Mouse (Mus musculus) ES-E14 (cell line): ENCODE measurements around the gene Rnf43. TPM values are rescaled to one million over a fixed set of nuclear protein-coding genes. Genes with fewer than 3 reads are reported as not detected.

Experiments
- DNase-seq: peaks from one replicate; pipeline ENCODE4 v3.0.0-alpha.2; 2013; ENCODE audit warnings: low read depth, low spot score
- H3K27ac ChIP-seq: 2 replicates; pipeline ENCODE4 v1.5.1; 2012; ENCODE audit warnings: low read depth, mild to moderate bottlenecking, low read length, moderate library complexity, mixed read lengths; ENCODE audit not compliant: poor library complexity, insufficient read depth, severe bottlenecking
- H3K36me3 ChIP-seq: 2 replicates; pipeline ENCODE4 v1.6.1; 2012; ENCODE audit warnings: mild to moderate bottlenecking, low read length, moderate library complexity, mixed read lengths; ENCODE audit not compliant: control insufficient read depth, poor library complexity, insufficient read depth, severe bottlenecking
- H3K4me1 ChIP-seq, 2 experiments: fragments of 150-350 bp in 1 of 2; sonication (generic) in 1 of 2; 2 replicates each; pipeline ENCODE4 v1.6.1; 2012; ENCODE audit warnings: low read length in 2 of 2, mild to moderate bottlenecking in 1 of 2, mixed read lengths in 1 of 2; ENCODE audit not compliant: control insufficient read depth in 2 of 2, insufficient read depth in 2 of 2, poor library complexity in 1 of 2
- H3K4me3 ChIP-seq, 2 experiments: fragments of 150-350 bp in 1 of 2; sonication (generic) in 1 of 2; 2 replicates each; pipeline ENCODE4 v1.5.1; 2012; ENCODE audit warnings: low read length in 2 of 2, low read depth in 1 of 2, mild to moderate bottlenecking in 1 of 2, mixed read lengths in 1 of 2; ENCODE audit not compliant: insufficient read depth in 1 of 2, poor library complexity in 1 of 2, severe bottlenecking in 1 of 2
- H3K9ac ChIP-seq: 2 replicates; pipeline ENCODE4 v1.6.1; 2012; ENCODE audit warnings: low read depth, mild to moderate bottlenecking, low read length, mixed read lengths; ENCODE audit not compliant: poor library complexity, insufficient read depth, severe bottlenecking
- H3K9me3 ChIP-seq: fragments of 150-350 bp; sonication (generic); 2 replicates; pipeline ENCODE4 v1.6.1; 2012; ENCODE audit warnings: low read depth, mild to moderate bottlenecking, low read length; ENCODE audit not compliant: control insufficient read depth, insufficient read depth
- CHD2 ChIP-seq: IDR thresholded peaks from 2 replicates; pipeline ENCODE4 v1.6.1; 2014; ENCODE audit warnings: mild to moderate bottlenecking, low read depth, low read length, inconsistent platforms
- HCFC1 ChIP-seq: IDR thresholded peaks from 2 replicates; pipeline ENCODE4 v1.6.1; 2012; ENCODE audit warnings: low read length, inconsistent platforms, borderline replicate concordance; ENCODE audit not compliant: insufficient read depth
- MAFK ChIP-seq: IDR thresholded peaks from 2 replicates; pipeline ENCODE4 v1.6.1; 2014; ENCODE audit warnings: mild to moderate bottlenecking, low read depth, low read length, inconsistent platforms; ENCODE audit not compliant: insufficient read depth
- ZC3H11A ChIP-seq: IDR thresholded peaks from 2 replicates; pipeline ENCODE4 v1.6.1; 2012; ENCODE audit warnings: low read depth, mild to moderate bottlenecking, inconsistent platforms, low read length, borderline replicate concordance
- ZNF384 ChIP-seq: IDR thresholded peaks from 2 replicates; pipeline ENCODE4 v1.6.1; 2012; ENCODE audit warnings: low read depth, low read length, inconsistent platforms
- in situ Hi-C, 2 experiments: fragments of 600-800 bp; cut with MboI; formaldehyde crosslinking; loops; one replicate each; pipeline ENCODE4 v1.15.1; 2025; ENCODE audit warnings: low sequenced_read_pairs in 2 of 2, inconsistent platforms in 1 of 2; ENCODE audit not compliant: unreplicated experiment in 2 of 2
- total RNA-seq: library from RNA; depleted of rRNA; stranded (reverse); fragments of 300-350 nt; gene quantifications from 2 replicates; pipeline ENCODE4 v1.2.3, GENCODE M21; 2012

Gene Rnf43
- total RNA-seq, 1 experiment = 1.2 TPM

DNA sequence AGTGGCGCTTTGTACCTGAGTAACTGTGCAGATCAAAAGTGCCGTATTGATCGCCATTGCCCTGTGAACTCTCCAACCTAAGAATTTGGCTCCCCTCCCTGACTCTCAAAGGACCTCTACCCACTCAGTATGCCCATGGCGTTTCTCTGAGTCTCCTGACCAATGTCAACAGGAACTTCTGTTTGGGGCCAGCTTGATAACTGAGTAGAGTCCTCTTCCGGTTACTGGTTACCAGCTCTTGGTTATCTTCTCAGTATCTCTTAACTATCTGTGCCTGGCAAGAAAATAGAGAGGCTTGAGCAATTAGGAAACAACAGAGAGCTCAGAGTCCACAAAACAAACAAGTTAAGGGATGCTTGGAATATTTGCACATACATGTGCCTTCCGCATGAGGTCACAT, 38.6 kb downstream of the Rnf43 start:
- TF ChIP-seq CHD2 (no peak), MAFK (no peak), ZNF384 (no peak), HCFC1 (no peak), ZC3H11A (no peak)

DNA sequence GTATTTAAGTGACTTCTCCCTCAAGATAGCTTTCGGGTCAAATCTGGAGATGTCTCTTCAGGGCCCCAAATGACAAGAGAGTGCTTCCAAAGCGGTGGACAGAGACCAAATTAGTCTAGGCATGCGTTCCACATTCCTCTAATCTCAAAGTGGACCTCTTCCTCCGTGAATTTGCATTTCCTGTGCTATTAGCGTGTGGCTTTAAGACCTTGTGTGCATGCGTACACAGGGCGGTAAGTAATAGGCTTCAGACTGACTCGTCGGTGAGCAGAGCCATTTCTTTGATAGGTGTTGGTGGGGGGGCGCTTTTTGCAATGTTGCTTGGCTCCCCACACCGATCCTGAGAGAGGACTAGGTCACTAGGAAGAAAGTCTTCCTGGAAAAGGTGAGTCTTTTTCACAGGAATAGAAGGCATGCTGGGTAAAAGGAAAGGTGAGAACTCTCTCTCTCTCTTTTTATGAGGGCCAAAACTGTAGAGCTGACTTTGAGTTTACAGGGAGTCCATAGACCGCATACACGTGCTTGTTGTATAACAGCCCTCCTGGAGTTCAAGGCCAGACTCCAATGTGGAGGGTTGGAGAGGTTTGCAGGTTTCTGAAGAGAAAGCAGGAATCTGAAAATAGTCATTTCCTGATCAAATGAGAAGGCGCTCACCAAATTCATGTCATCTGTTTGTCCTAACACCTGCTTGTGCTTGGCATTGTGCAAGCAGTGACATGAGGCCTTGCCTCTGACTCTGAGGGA, 39.5 kb downstream of the Rnf43 start:
- in situ Hi-C loops = no loop called here

More for the DNA sequence above, 38.6 kb downstream of the Rnf43 start:
- no peak overlapping the region for H3K4me3 ChIP-seq
- no peak for DNase-seq
- H3K4me1 ChIP-seq = no peaks in the 10 kb centered on the region
- H3K9me3 ChIP-seq = no peaks in the 10 kb centered on the region
- H3K9ac ChIP-seq = no peak overlapping the region
- H3K36me3 ChIP-seq = no peaks in the 10 kb centered on the region
- no peak overlapping the region for H3K27ac ChIP-seq
- in situ Hi-C loops = no loop called here

DNA sequence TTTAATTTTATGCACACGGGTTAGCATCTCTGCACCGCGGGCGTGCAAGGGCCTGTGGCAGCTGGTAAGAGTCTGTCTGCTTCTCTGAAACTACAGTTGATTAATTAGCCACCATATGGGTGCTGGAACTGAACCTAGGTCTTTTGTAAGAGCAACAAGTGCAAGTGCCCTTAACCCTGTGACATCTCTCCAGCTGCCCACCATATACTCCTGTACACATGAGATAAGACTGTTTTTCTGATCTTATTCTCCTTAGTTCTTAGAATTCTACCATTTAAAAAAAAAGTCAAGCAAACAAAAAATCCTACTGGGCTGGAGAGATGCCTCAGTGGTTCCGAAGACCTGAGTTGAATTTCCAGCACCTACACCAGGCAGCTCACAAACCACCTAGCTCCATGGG, 41.1 kb downstream of the Rnf43 start:
- no peak for TF ChIP-seq HCFC1
- TF ChIP-seq CHD2 = no peak
- no peak for TF ChIP-seq ZNF384
- no peak for TF ChIP-seq MAFK
- TF ChIP-seq ZC3H11A = no peak
- DNase-seq = no peak

More for the DNA sequence above, 39.5 kb downstream of the Rnf43 start:
- no peak for DNase-seq
- TF ChIP-seq ZNF384 (no peak), HCFC1 (no peak), ZC3H11A (no peak), MAFK (no peak), CHD2 (no peak)
- no peak overlapping the region for H3K9ac ChIP-seq
- no peaks in the 10 kb centered on the region for H3K9me3 ChIP-seq
- H3K4me3 ChIP-seq = no peak overlapping the region
- no peak overlapping the region for H3K27ac ChIP-seq
- H3K36me3 ChIP-seq = no peaks in the 10 kb centered on the region
- H3K4me1 ChIP-seq = no peaks in the 10 kb centered on the region

DNA sequence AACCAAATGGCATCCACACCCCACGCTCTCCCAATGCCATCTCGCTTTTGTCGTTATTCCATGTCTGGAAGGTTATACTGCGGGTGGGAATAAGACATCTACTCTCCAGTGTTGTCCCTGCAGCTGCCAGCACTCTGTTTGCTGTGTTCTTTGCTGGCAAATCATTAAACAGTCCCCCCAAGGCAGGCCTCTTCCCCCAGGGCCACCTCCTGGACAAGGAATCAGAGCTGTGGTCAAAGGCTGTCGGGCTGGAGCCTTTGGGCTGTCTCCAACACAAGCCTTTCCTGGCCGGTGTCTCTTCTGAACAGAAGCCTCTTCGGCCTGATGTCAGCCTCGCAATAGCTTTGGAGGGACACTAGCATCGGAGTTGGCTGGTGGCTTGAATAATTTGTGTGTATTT, 41.8 kb downstream of the Rnf43 start:
- Histone ChIP-seq H3K9me3 (no peaks in the 10 kb centered on the region), H3K4me3 (no peak overlapping the region), H3K36me3 (no peaks in the 10 kb centered on the region), H3K27ac (no peak overlapping the region), H3K4me1 (peaks cover 4 to 10% of the 10 kb centered on the region in 2 experiments; a peak in 2 of 4 replicates), H3K9ac (no peak overlapping the region)
- TF ChIP-seq MAFK (no peak), CHD2 (no peak), HCFC1 (no peak), ZNF384 (no peak), ZC3H11A (no peak)
- no peak for DNase-seq
- in situ Hi-C loops = no loop called here

More for the DNA sequence above, 41.1 kb downstream of the Rnf43 start:
- in situ Hi-C loops = no loop called here
- H3K9me3 ChIP-seq = no peaks in the 10 kb centered on the region
- H3K27ac ChIP-seq = no peak overlapping the region
- H3K4me3 ChIP-seq = no peak overlapping the region
- H3K9ac ChIP-seq = no peak overlapping the region
- H3K36me3 ChIP-seq = no peaks in the 10 kb centered on the region
- peaks cover 0 to 7% of the 10 kb centered on the region in 2 experiments; a peak in 2 of 4 replicates for H3K4me1 ChIP-seq
